ENCODE assay signal across 16 mouse cellular contexts in genomic region chr8:122705901-122706561, GRCm38 (mm10). TPM values are rescaled to one million over a fixed set of nuclear protein-coding genes. Genes with fewer than 3 reads are reported as not detected.
DNase-seq lines count a peak whose midpoint lies in the region; ATAC-seq and TF ChIP-seq lines count a peak whose summit lies in the region.
"Had no signal": no experiment of that assay in that cellular context is flagged by ENCODE, and none has a peak within 500 bp of the region (broad histone marks: within the 10 kb centered on the region; RNA-seq: fewer than 3 reads in every experiment).

No protein-coding gene starts in this region.

- H3K9ac ChIP-seq in hindbrain, embryonic 14.5 days: no peak overlapping the region
- no peak overlapping the region for H3K9ac ChIP-seq in hindbrain, embryonic 11.5 days (ENCODE audit: low read depth, low read length)
- H3K9ac ChIP-seq in midbrain, embryonic 14.5 days (replicated peaks; ENCODE audit: low read length): no peak overlapping the region
- H3K9ac ChIP-seq in midbrain, embryonic 16.5 days (ENCODE audit: low read depth, low read length): no peak overlapping the region
- H3K9ac ChIP-seq: forebrain, embryonic 13.5 days; neural tube, embryonic 12.5 days had no signal

- H3K9me3 ChIP-seq in hindbrain, embryonic 14.5 days (ENCODE audit: control insufficient read depth, low read length): no peaks in the 10 kb centered on the region
- no peaks in the 10 kb centered on the region for H3K9me3 ChIP-seq in hindbrain, embryonic 11.5 days (ENCODE audit: control insufficient read depth, low read length)
- no peaks in the 10 kb centered on the region for H3K9me3 ChIP-seq in midbrain, embryonic 14.5 days (ENCODE audit: control insufficient read depth, low read length)
- no peaks in the 10 kb centered on the region for H3K9me3 ChIP-seq in midbrain, embryonic 16.5 days (replicated peaks; ENCODE audit: control insufficient read depth, low read length, poor library complexity, severe bottlenecking)
- H3K9me3 ChIP-seq: forebrain, embryonic 13.5 days; neural tube, embryonic 12.5 days had no signal

- H3K4me1 ChIP-seq in hindbrain, embryonic 14.5 days (replicated peaks; ENCODE audit: control insufficient read depth, insufficient read depth, low read length): peaks cover 3% of the 10 kb centered on the region; the same call in 1 of the 2 replicates
- H3K4me1 ChIP-seq in hindbrain, embryonic 11.5 days (replicated peaks; ENCODE audit: control insufficient read depth, insufficient read depth, low read length): peaks cover 9% of the 10 kb centered on the region
- H3K4me1 ChIP-seq in midbrain, embryonic 14.5 days (ENCODE audit: control insufficient read depth, insufficient read depth, low read length): 0 out of 2 replicates have a peak, but pooled peaks cover 10% of the 10 kb centered on the region
- H3K4me1 ChIP-seq in midbrain, embryonic 16.5 days (ENCODE audit: control insufficient read depth, insufficient read depth, low read length): peaks cover 4% of the 10 kb centered on the region; the same call in 1 of the 2 replicates

- WGBS in hindbrain, embryonic 14.5 days: 20% methylated on average over 12 of the region's 12 CpGs
- WGBS in hindbrain, embryonic 11.5 days: 38% methylated on average over 12 of the region's 12 CpGs
- WGBS in midbrain, embryonic 14.5 days: 20% methylated on average over 12 of the region's 12 CpGs
- WGBS in midbrain, embryonic 16.5 days: 21% methylated on average over 12 of the region's 12 CpGs

- no peaks in the 10 kb centered on the region for H3K27me3 ChIP-seq in hindbrain, embryonic 14.5 days (ENCODE audit: control insufficient read depth, insufficient read depth, low read length)
- no peaks in the 10 kb centered on the region for H3K27me3 ChIP-seq in hindbrain, embryonic 11.5 days (ENCODE audit: control insufficient read depth, insufficient read depth, low read length)
- H3K27me3 ChIP-seq in midbrain, embryonic 14.5 days (ENCODE audit: control insufficient read depth, insufficient read depth, low read length): no peaks in the 10 kb centered on the region
- H3K27me3 ChIP-seq in midbrain, embryonic 16.5 days (ENCODE audit: control insufficient read depth, insufficient read depth, low read depth, low read length): no peaks in the 10 kb centered on the region

- H3K36me3 ChIP-seq in hindbrain, embryonic 14.5 days (replicated peaks; ENCODE audit: control insufficient read depth, insufficient read depth): no peaks in the 10 kb centered on the region
- no peaks in the 10 kb centered on the region for H3K36me3 ChIP-seq in hindbrain, embryonic 11.5 days (ENCODE audit: control insufficient read depth, insufficient read depth, low read length)
- no peaks in the 10 kb centered on the region for H3K36me3 ChIP-seq in midbrain, embryonic 14.5 days (ENCODE audit: control insufficient read depth, insufficient read depth, low read length)
- no peaks in the 10 kb centered on the region for H3K36me3 ChIP-seq in midbrain, embryonic 16.5 days (ENCODE audit: control insufficient read depth, insufficient read depth, low read length)
- H3K36me3 ChIP-seq: neural tube, embryonic 12.5 days had no signal

- intact Hi-C loops in gastrocnemius, adult 2 months (cut with DNase I): no loop called here

- H3K27ac ChIP-seq in gastrocnemius, adult 2 months: peak overlapping the region; percentile 56
- H3K27ac ChIP-seq in hindbrain, embryonic 14.5 days: no peak overlapping the region
- H3K27ac ChIP-seq in hindbrain, embryonic 11.5 days (ENCODE audit: low read depth, low read length): no peak overlapping the region
- no peak overlapping the region; the same call in 1 of the 2 replicates for H3K27ac ChIP-seq in midbrain, embryonic 14.5 days (replicated peaks; ENCODE audit: low read depth, low read length)
- H3K27ac ChIP-seq in midbrain, embryonic 16.5 days (ENCODE audit: low read length): no peak overlapping the region
- H3K27ac ChIP-seq: forebrain, embryonic 13.5 days; neural tube, embryonic 12.5 days had no signal

- TF ChIP-seq CTCF in gastrocnemius, adult 2 months (IDR thresholded peaks at IDR 0.05): no peak

- H3K4me3 ChIP-seq in gastrocnemius, adult 2 months: no peak overlapping the region
- no peak overlapping the region for H3K4me3 ChIP-seq in hindbrain, embryonic 14.5 days (replicated peaks; ENCODE audit: low read length)
- no peak overlapping the region for H3K4me3 ChIP-seq in hindbrain, embryonic 11.5 days (ENCODE audit: low read depth, low read length)
- H3K4me3 ChIP-seq in midbrain, embryonic 14.5 days (replicated peaks; ENCODE audit: low read depth, low read length): no peak overlapping the region
- H3K4me3 ChIP-seq in midbrain, embryonic 16.5 days (ENCODE audit: low read depth, low read length): no peak overlapping the region
- H3K4me3 ChIP-seq: forebrain, embryonic 13.5 days; neural tube, embryonic 12.5 days had no signal

- peak; percentile 18; the same call in 1 of the 2 replicates for ATAC-seq in hindbrain, embryonic 14.5 days (ENCODE audit: low FRiP score)
- no peak for ATAC-seq in hindbrain, embryonic 11.5 days (ENCODE audit: low FRiP score)
- no peak for ATAC-seq in midbrain, embryonic 14.5 days (ENCODE audit: low FRiP score, low TSS enrichment)
- no peak for ATAC-seq in midbrain, embryonic 16.5 days
- ATAC-seq: forebrain, embryonic 13.5 days; intestine, postnatal 0 days had no signal

- no peak overlapping the region for H3K4me2 ChIP-seq in hindbrain, embryonic 14.5 days (replicated peaks)
- no peak overlapping the region for H3K4me2 ChIP-seq in hindbrain, embryonic 11.5 days (replicated peaks; ENCODE audit: low read depth, low read length)
- no peak overlapping the region for H3K4me2 ChIP-seq in midbrain, embryonic 14.5 days (ENCODE audit: low read length)
- H3K4me2 ChIP-seq in midbrain, embryonic 16.5 days (ENCODE audit: low read length): no peak overlapping the region
- H3K4me2 ChIP-seq: forebrain, embryonic 13.5 days; liver, embryonic 11.5 days; neural tube, embryonic 12.5 days had no signal

- DNase-seq in gastrocnemius, adult 2 months: no peak
- DNase-seq in gastrocnemius, adult 18-20 months (ENCODE audit: low spot score): no peak
- no peak for DNase-seq in hindbrain, embryonic 14.5 days (ENCODE audit: low spot score)
- no peak for DNase-seq in hindbrain, embryonic 11.5 days (ENCODE audit: low spot score)
- DNase-seq in midbrain, embryonic 14.5 days: peak; percentile 31
- peak; percentile 33 for DNase-seq in lung, postnatal 36 days
- DNase-seq in testis, postnatal 10 days (ENCODE audit: low spot score): no peak
- DNase-seq: cerebellum, adult 11 months; gastrocnemius, postnatal 10 days; kidney, postnatal 36 days; right cerebral cortex, postnatal 4 days had no signal

RNA-seq across cellular contexts. Expression of gene Cbfa2t3, which starts 7.1 kb away (rescaled TPM):
- total RNA-seq in gastrocnemius, adult 2 months (2021): 10 to 100 TPM; 18.8 to 23.4 TPM
- 10 to 100 TPM; 16.1 to 25.9 TPM for total RNA-seq in gastrocnemius, adult 18-20 months (2021)
- polyA plus RNA-seq in hindbrain, embryonic 14.5 days (2014; fragmentation: Nextera tagmentation; extraction: Ambion mirVana): 22.4 and 27.7 TPM in 2 replicates
- 7.3 and 8.9 TPM in 2 replicates for polyA plus RNA-seq in hindbrain, embryonic 11.5 days (2014; fragmentation: Nextera tagmentation; extraction: Ambion mirVana)
- polyA plus RNA-seq in midbrain, embryonic 14.5 days (2014; fragmentation: Nextera tagmentation; extraction: Ambion mirVana): 25.2 and 28.7 TPM in 2 replicates
- polyA plus RNA-seq in midbrain, embryonic 16.5 days (2015; fragmentation: Nextera tagmentation; extraction: Ambion mirVana): 17.7 and 17.9 TPM in 2 replicates

Comparison
In these comparisons a context has a peak if more than half of its experiments do, and no peak if none do; other contexts are left out.
1. DNase-seq: peak in midbrain, embryonic 14.5 days (single experiment) and lung, postnatal 36 days (single experiment); none in gastrocnemius, adult 2 months (single experiment), gastrocnemius, adult 18-20 months (single experiment), hindbrain, embryonic 14.5 days (single experiment), hindbrain, embryonic 11.5 days (single experiment) and testis, postnatal 10 days (single experiment).